Mouse (Mus musculus) limb, embryonic 12.5 days (tissue): ENCODE results near the gene Prpf8. TPM values are rescaled to one million over a fixed set of nuclear protein-coding genes. Genes with fewer than 3 reads are reported as not detected.

Experiments used
- ATAC-seq: fragments of 200-750 bp; cut with Nextera tagmentation; 2 replicates; pipeline ENCODE4 v1.8.0; 2017; ENCODE audit warnings: low read depth, moderate TSS enrichment; ENCODE audit not compliant: insufficient number of reproducible peaks, insufficient read depth, low FRiP score, low TSS enrichment
- H3K27ac ChIP-seq: fragments of 300-500 bp; sonication (generic); 2 replicates; pipeline ENCODE4 v1.5.1; 2016; ENCODE audit warnings: mild to moderate bottlenecking, moderate library complexity
- H3K27me3 ChIP-seq: fragments of 300-500 bp; sonication (generic); 2 replicates; pipeline ENCODE4 v1.6.1; 2016; ENCODE audit warnings: mild to moderate bottlenecking, moderate library complexity
- H3K36me3 ChIP-seq: fragments of 300-500 bp; sonication (generic); 2 replicates; pipeline ENCODE4 v1.6.1; 2016; ENCODE audit warnings: mild to moderate bottlenecking, moderate library complexity
- H3K4me1 ChIP-seq: fragments of 300-500 bp; sonication (generic); replicated peaks from 2 replicates; pipeline ENCODE4 v1.6.1; 2016
- H3K4me2 ChIP-seq: fragments of 300-500 bp; sonication (generic); 2 replicates; pipeline ENCODE4 v1.6.1; 2016; ENCODE audit warnings: mild to moderate bottlenecking, moderate library complexity
- H3K4me3 ChIP-seq: fragments of 300-500 bp; sonication (generic); replicated peaks from 2 replicates; pipeline ENCODE4 v1.5.1; 2016; ENCODE audit warnings: mild to moderate bottlenecking
- H3K9ac ChIP-seq: fragments of 300-500 bp; sonication (generic); replicated peaks from 2 replicates; pipeline ENCODE4 v1.6.1; 2016; ENCODE audit warnings: mild to moderate bottlenecking, moderate library complexity
- H3K9me3 ChIP-seq: fragments of 300-500 bp; sonication (generic); 2 replicates; pipeline ENCODE4 v1.6.1; 2016; ENCODE audit warnings: mild to moderate bottlenecking, moderate library complexity
- WGBS: fragments of 180-500 bp; shearing (Covaris S2); methylation state at CpG from one replicate; pipeline ENCODE4 v1.1.7; 2016; 5-methylcytosine and 5-hydroxymethylcytosine counted together
- polyA plus RNA-seq: library from polyadenylated mRNA; unstranded; fragments of >200 nt; fragmentation: Nextera tagmentation; extraction: Ambion mirVana; gene quantifications from 2 replicates; pipeline ENCODE4 v1.2.1, GENCODE M21; 2016

The Prpf8 gene
- polyA plus RNA-seq, 1 experiment from 2014 or later = 83.0 TPM

- H3K4me2 ChIP-seq = peak overlapping the region; percentile 96
- H3K27ac ChIP-seq = peak overlapping the region; percentile 93
- H3K4me3 ChIP-seq = peak overlapping the region; percentile 69
- no peak overlapping the region for H3K9ac ChIP-seq
- H3K36me3 ChIP-seq = no peaks in the 10 kb centered on the region
- 33% methylated on average over 5 of the region's 5 CpGs for WGBS
- H3K9me3 ChIP-seq = no peaks in the 10 kb centered on the region
- peaks cover 44% of the 10 kb centered on the region for H3K4me1 ChIP-seq
- H3K27me3 ChIP-seq = no peaks in the 10 kb centered on the region
- ATAC-seq = no peak
Measured at GRCm38 (mm10) chr11:75459751-75460102, 26.9 kb upstream of the Prpf8 start.

GRCm38 (mm10) chr11:75460103-75460843 is 26.3 kb upstream of the Prpf8 start:
- H3K9me3 ChIP-seq = no peaks in the 10 kb centered on the region
- ATAC-seq = no peak
- peak overlapping the region; percentile 69 for H3K4me3 ChIP-seq
- H3K27me3 ChIP-seq = no peaks in the 10 kb centered on the region
- WGBS = 4% methylated on average over 19 of the region's 19 CpGs
- peaks cover 3% of the 10 kb centered on the region; the same call in 1 of the 2 replicates for H3K36me3 ChIP-seq
- H3K4me1 ChIP-seq = peaks cover 39% of the 10 kb centered on the region
- H3K27ac ChIP-seq = peak overlapping the region; percentile 93
- peak overlapping the region; percentile 96 for H3K4me2 ChIP-seq
- H3K9ac ChIP-seq = peak overlapping the region; percentile 50

DNA sequence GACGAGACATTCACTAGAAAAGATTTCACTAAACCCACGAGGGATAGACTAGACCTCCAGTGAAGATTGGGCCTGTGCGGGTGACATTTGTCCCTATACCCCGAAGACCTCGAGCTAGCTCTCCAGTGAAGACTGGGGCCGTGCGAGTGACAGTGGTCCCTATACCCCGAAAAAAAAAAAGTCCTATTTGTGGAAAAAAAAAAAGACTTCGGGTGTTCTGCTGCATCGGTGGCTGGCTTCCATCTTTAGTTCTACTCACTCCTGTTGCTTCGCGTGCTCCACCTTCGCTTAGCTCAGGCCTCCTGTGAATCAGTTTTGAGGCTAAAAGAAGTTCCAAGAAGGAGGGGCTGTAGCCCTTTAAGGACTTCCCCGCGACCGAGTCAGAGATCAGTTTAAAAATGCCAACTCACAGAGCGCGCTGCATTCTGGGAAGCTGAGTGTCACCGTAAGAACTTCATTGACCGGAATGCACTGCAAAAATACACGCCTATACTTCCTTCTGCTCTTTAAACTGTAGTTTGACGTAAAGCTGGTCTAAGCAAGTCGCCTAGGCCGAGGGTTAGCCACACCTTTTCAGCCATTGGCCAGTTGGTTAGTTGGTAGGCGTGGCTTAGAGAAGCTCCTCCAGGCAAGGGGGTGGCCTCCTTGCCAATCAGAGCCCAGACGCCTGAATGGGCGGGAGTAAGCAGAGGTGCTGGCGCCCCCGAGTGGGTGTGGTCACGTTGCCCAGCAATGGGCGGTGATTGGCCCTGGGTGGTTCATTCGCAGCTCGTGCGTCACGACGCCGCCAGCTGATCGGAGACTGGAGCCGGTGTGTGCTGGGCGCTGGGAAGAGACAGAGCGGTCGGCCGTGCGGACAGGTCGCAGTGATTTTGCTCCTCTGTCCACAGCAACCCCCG is 25.5 kb upstream of the Prpf8 start, which contains the start of gene Tlcd2:
Gene Tlcd2, plus strand, starts transcription at position 872 of the 899 bp plus-strand sequence.
- WGBS = under 1% methylated on average over 46 of the region's 46 CpGs
- Histone ChIP-seq H3K36me3 (peaks cover 7% of the 10 kb centered on the region; the same call in 1 of the 2 replicates), H3K9ac (peak within 1 kb of the TSS; percentile 65), H3K4me3 (peak within 1 kb of the TSS; percentile 69), H3K4me2 (peak within 1 kb of the TSS; percentile 96), H3K9me3 (no peaks in the 10 kb centered on the region), H3K27ac (peak within 1 kb of the TSS; percentile 93), H3K4me1 (peaks cover 37% of the 10 kb centered on the region), H3K27me3 (no peaks in the 10 kb centered on the region)
- peak; percentile 95 for ATAC-seq

GRCm38 (mm10) chr11:75461743-75462252 is 24.8 kb upstream of the Prpf8 start:
- Histone ChIP-seq H3K4me2 (peak overlapping the region; percentile 96), H3K4me1 (peaks cover 37% of the 10 kb centered on the region), H3K36me3 (peaks cover 7% of the 10 kb centered on the region; the same call in 1 of the 2 replicates), H3K9ac (peak overlapping the region; percentile 65), H3K9me3 (no peaks in the 10 kb centered on the region), H3K27ac (peak overlapping the region; percentile 64; the same call in 1 of the 2 replicates), H3K4me3 (peak overlapping the region; percentile 69), H3K27me3 (no peaks in the 10 kb centered on the region)
- peak; percentile 14 for ATAC-seq
- under 1% methylated on average over 30 of the region's 30 CpGs for WGBS

- WGBS = 4% methylated on average over 15 of the region's 16 CpGs
- H3K9me3 ChIP-seq = no peaks in the 10 kb centered on the region
- ATAC-seq = no peak
Measured at GRCm38 (mm10) chr11:75462253-75462783, 24.3 kb upstream of the Prpf8 start.

GRCm38 (mm10) chr11:75462865-75463336 is 23.7 kb upstream of the Prpf8 start:
- 0% methylated on average over 9 of the region's 9 CpGs for WGBS

More at GRCm38 (mm10) chr11:75462253-75462783, 24.3 kb upstream of the Prpf8 start:
- Histone ChIP-seq H3K4me1 (peaks cover 37% of the 10 kb centered on the region), H3K27me3 (no peaks in the 10 kb centered on the region), H3K9ac (peak overlapping the region; percentile 65), H3K4me3 (peak overlapping the region; percentile 69), H3K4me2 (peak overlapping the region; percentile 96), H3K27ac (peak overlapping the region; percentile 64), H3K36me3 (peaks cover 7% of the 10 kb centered on the region; the same call in 1 of the 2 replicates)

DNA sequence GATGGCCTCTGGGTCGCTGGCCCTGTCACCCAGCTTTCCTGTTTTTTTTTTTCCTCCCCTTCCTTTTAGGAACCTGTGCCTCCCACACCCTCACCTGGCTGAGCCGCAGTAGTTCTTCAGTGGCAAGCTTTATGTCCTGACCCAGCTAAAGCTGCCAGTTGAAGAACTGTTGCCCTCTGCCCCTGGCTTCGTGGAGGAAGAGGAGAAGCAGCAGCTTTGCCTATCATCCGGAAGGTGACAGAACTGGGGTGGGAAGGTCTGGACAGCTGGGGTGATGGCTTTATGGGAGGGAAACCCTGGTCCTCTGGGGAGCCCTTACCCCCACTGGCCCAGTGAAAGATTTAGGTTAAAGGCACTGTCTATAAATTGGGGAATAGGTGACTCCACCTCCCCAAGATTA is 23.0 kb upstream of the Prpf8 start:
- no peak for ATAC-seq
- Histone ChIP-seq H3K27me3 (no peaks in the 10 kb centered on the region), H3K9ac (no peak overlapping the region), H3K9me3 (no peaks in the 10 kb centered on the region), H3K27ac (peak overlapping the region; percentile 66), H3K4me1 (peaks cover 48% of the 10 kb centered on the region), H3K4me3 (no peak overlapping the region), H3K4me2 (peak overlapping the region; percentile 96), H3K36me3 (peaks cover 7% of the 10 kb centered on the region; the same call in 1 of the 2 replicates)
- 48% methylated on average over 4 of the region's 4 CpGs for WGBS

More at GRCm38 (mm10) chr11:75462865-75463336, 23.7 kb upstream of the Prpf8 start:
- Histone ChIP-seq H3K9ac (peak overlapping the region; percentile 65; the same call in 1 of the 2 replicates), H3K27me3 (no peaks in the 10 kb centered on the region), H3K9me3 (no peaks in the 10 kb centered on the region), H3K27ac (peak overlapping the region; percentile 66), H3K4me3 (peak overlapping the region; percentile 69), H3K36me3 (peaks cover 7% of the 10 kb centered on the region; the same call in 1 of the 2 replicates), H3K4me1 (peaks cover 42% of the 10 kb centered on the region), H3K4me2 (peak overlapping the region; percentile 96)
- ATAC-seq = peak; percentile 33; the same call in 1 of the 2 replicates

DNA sequence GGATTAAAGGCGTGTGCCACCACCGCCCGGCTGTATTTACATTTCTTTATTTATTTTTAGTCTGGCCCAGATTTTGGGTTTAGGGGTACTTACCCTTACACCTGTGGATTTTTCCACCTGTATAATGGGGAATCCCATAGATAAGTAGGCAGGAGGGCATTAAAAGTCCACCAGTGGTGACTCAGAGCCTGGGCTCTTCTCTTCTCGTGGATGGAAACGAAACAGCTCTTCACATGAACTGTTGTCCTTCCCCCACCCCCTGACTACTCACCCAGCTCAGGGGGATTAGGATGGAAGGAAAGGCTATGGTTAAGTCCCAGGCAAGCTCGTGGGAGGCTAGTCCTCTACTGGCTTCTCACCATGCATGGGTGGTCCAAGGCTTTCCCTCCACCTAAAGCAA is 22.2 kb upstream of the Prpf8 start:
- Histone ChIP-seq H3K4me3 (no peak overlapping the region), H3K27ac (no peak overlapping the region), H3K4me2 (no peak overlapping the region), H3K4me1 (peaks cover 46% of the 10 kb centered on the region), H3K9ac (no peak overlapping the region), H3K36me3 (peaks cover 7% of the 10 kb centered on the region; the same call in 1 of the 2 replicates), H3K9me3 (no peaks in the 10 kb centered on the region), H3K27me3 (no peaks in the 10 kb centered on the region)
- ATAC-seq = no peak
- 87% methylated on average over 6 of the region's 6 CpGs for WGBS

- peaks cover 7% of the 10 kb centered on the region; the same call in 1 of the 2 replicates for H3K36me3 ChIP-seq
- peaks cover 40% of the 10 kb centered on the region for H3K4me1 ChIP-seq
- no peaks in the 10 kb centered on the region for H3K9me3 ChIP-seq
- H3K4me2 ChIP-seq = no peak overlapping the region
- H3K27ac ChIP-seq = no peak overlapping the region
- 88% methylated on average over 6 of the region's 6 CpGs for WGBS
- no peak overlapping the region; the same call in 1 of the 2 replicates for H3K9ac ChIP-seq
- no peaks in the 10 kb centered on the region for H3K27me3 ChIP-seq
- H3K4me3 ChIP-seq = no peak overlapping the region
- ATAC-seq = no peak
Measured at GRCm38 (mm10) chr11:75465051-75465450, 21.6 kb upstream of the Prpf8 start.

GRCm38 (mm10) chr11:75466731-75467505 is 19.7 kb upstream of the Prpf8 start:
- WGBS = 96% methylated on average over 4 of the region's 4 CpGs
- Histone ChIP-seq H3K9ac (no peak overlapping the region), H3K4me1 (peaks cover 31% of the 10 kb centered on the region), H3K4me3 (no peak overlapping the region), H3K4me2 (no peak overlapping the region), H3K27me3 (no peaks in the 10 kb centered on the region), H3K36me3 (peaks cover 7% of the 10 kb centered on the region; the same call in 1 of the 2 replicates), H3K27ac (no peak overlapping the region), H3K9me3 (no peaks in the 10 kb centered on the region)
- no peak for ATAC-seq
